Mouse (Mus musculus): ENCODE results near the gene Rbm47. TPM values are rescaled to one million over a fixed set of nuclear protein-coding genes. Genes with fewer than 3 reads are reported as not detected.

Rbm47 gene
- total RNA-seq, 1 experiment from 2014 or later: 82.0 TPM

- DNase-seq: no peak
These were observed 7.2 kb downstream of the Rbm47 start for GRCm38 (mm10) chr5:66165748-66166147.

GRCm38 (mm10) chr5:66156431-66156962 lies 16.4 kb downstream of the Rbm47 start:
- peak; percentile 62 for DNase-seq

GRCm38 (mm10) chr5:66154616-66155015 lies 18.3 kb downstream of the Rbm47 start:
- no peak for DNase-seq

- no peak for DNase-seq
These were observed 19.4 kb downstream of the Rbm47 start for GRCm38 (mm10) chr5:66153486-66153885.

- DNase-seq: peak; percentile 72
These were observed 21.4 kb downstream of the Rbm47 start for GRCm38 (mm10) chr5:66151301-66152188.

- peak; percentile 88 for DNase-seq
These were observed 22.1 kb downstream of the Rbm47 start for GRCm38 (mm10) chr5:66150706-66151300.

- no peak for DNase-seq
These were observed 22.7 kb downstream of the Rbm47 start for GRCm38 (mm10) chr5:66150106-66150705.

- DNase-seq: no peak
These were observed 23.3 kb downstream of the Rbm47 start for GRCm38 (mm10) chr5:66149571-66149970.

- DNase-seq: no peak
These were observed 23.8 kb downstream of the Rbm47 start for GRCm38 (mm10) chr5:66149111-66149510.

- no peak for DNase-seq
These were observed 25.6 kb downstream of the Rbm47 start for GRCm38 (mm10) chr5:66147313-66147712.

- no peak for DNase-seq
These were observed 27.3 kb downstream of the Rbm47 start for GRCm38 (mm10) chr5:66145583-66145982.

GRCm38 (mm10) chr5:66143093-66144032 lies 29.6 kb downstream of the Rbm47 start:
- no peak for DNase-seq

GRCm38 (mm10) chr5:66141474-66141873 lies 31.4 kb downstream of the Rbm47 start:
- DNase-seq: no peak

GRCm38 (mm10) chr5:66139634-66140295 lies 33.2 kb downstream of the Rbm47 start:
- DNase-seq: no peak

GRCm38 (mm10) chr5:66139171-66139570 lies 33.7 kb downstream of the Rbm47 start:
- no peak for DNase-seq

- DNase-seq: peak; percentile 75
These were observed 34.3 kb downstream of the Rbm47 start for GRCm38 (mm10) chr5:66138597-66138996.

- peak; percentile 65 for DNase-seq
These were observed 35.7 kb downstream of the Rbm47 start for GRCm38 (mm10) chr5:66137250-66137649.

GRCm38 (mm10) chr5:66135853-66136210 lies 37.1 kb downstream of the Rbm47 start:
- DNase-seq: peak; percentile 63

GRCm38 (mm10) chr5:66135161-66135852 lies 37.6 kb downstream of the Rbm47 start:
- DNase-seq: no peak

- DNase-seq: no peak
These were observed 38.3 kb downstream of the Rbm47 start for GRCm38 (mm10) chr5:66134578-66134977.

- no peak for DNase-seq
These were observed 44.0 kb downstream of the Rbm47 start for GRCm38 (mm10) chr5:66128948-66129347.
